Mouse (Mus musculus) heart, adult 2 months (tissue): ENCODE measurements at regions not wholly inside any gene's neighbourhood (a gene's known extent, or its start where the extent isn't known, plus 50 kb on each side); places are given as distances from the start of the nearest gene placed in this dataset.

ENCODE experiments used
- DNase-seq, 2 experiments: peaks; one replicate each; pipeline ENCODE4 v3.0.0; 2021
- H3K27ac ChIP-seq: fragments of 200-600 bp; 2 replicates; pipeline ENCODE4 v1.8.1; 2022
- H3K27me3 ChIP-seq: fragments of 200-500 bp; 2 replicates; pipeline ENCODE4 v1.6.1; 2012; ENCODE audit warnings: mild to moderate bottlenecking, low read length, inconsistent platforms, mixed read lengths; ENCODE audit not compliant: control insufficient read depth, insufficient read depth
- H3K36me3 ChIP-seq: fragments of 200-500 bp; 2 replicates; pipeline ENCODE4 v1.6.1; 2012; ENCODE audit warnings: low read length, inconsistent platforms; ENCODE audit not compliant: control insufficient read depth, insufficient read depth
- H3K4me1 ChIP-seq: fragments of 200-500 bp; 2 replicates; pipeline ENCODE4 v1.6.1; 2011; ENCODE audit warnings: low read length; ENCODE audit not compliant: control insufficient read depth, insufficient read depth
- H3K4me3 ChIP-seq: fragments of 200-600 bp; 2 replicates; pipeline ENCODE4 v1.8.1; 2022
- H3K79me2 ChIP-seq: fragments of 200-500 bp; replicated peaks from 2 replicates; pipeline ENCODE4 v1.6.1; 2012; ENCODE audit warnings: mild to moderate bottlenecking, inconsistent platforms, low read length, moderate library complexity, mixed read lengths; ENCODE audit not compliant: control insufficient read depth, insufficient read depth
- H3K9ac ChIP-seq: fragments of 200-500 bp; 2 replicates; pipeline ENCODE4 v1.6.1; 2012; ENCODE audit warnings: low read depth, mild to moderate bottlenecking, control low read depth, inconsistent platforms, low read length, mixed read lengths
- CTCF ChIP-seq: fragments of 200-600 bp; IDR thresholded peaks from 2 replicates; pipeline ENCODE4 v1.8.1; 2022; ENCODE audit warnings: antibody characterized with exemption, mild to moderate bottlenecking, moderate library complexity
- EP300 ChIP-seq: fragments of 200-500 bp; IDR thresholded peaks from 2 replicates; pipeline ENCODE4 v1.6.1; 2011; ENCODE audit warnings: low read depth, low read length, control low read depth; ENCODE audit not compliant: insufficient read depth
- POLR2A ChIP-seq: fragments of 200-500 bp; IDR thresholded peaks from 2 replicates; pipeline ENCODE4 v1.6.1; 2011; ENCODE audit warnings: mild to moderate bottlenecking, low read depth, low read length, control low read depth; ENCODE audit not compliant: insufficient read depth
- WGBS: fragments of 180-500 bp; shearing (Covaris S2); methylation state at CpG from one replicate; pipeline ENCODE4 v1.1.7; 2018; 5-methylcytosine and 5-hydroxymethylcytosine counted together
- intact Hi-C: fragments of 180-260 bp; cut with DNase I; formaldehyde crosslinking; loops from one replicate; pipeline ENCODE4 v1.15.1; 2025
- microRNA-seq, 2 experiments: library from miRNA; unstranded; fragments of <30 nt; microRNA quantifications; one replicate each; pipeline ENCODE4 v1.2.0; 2021

- Histone ChIP-seq H3K36me3 (peaks cover 3% of the 10 kb centered on the region), H3K4me3 (no peak overlapping the region), H3K27ac (peak overlapping the region; percentile 36; the same call in 1 of the 2 replicates), H3K79me2 (no peaks in the 10 kb centered on the region), H3K27me3 (no peaks in the 10 kb centered on the region), H3K9ac (no peak overlapping the region), H3K4me1 (peaks cover 1% of the 10 kb centered on the region)
- intact Hi-C loops: loop anchor here (5.0 kb wide), 1 partner anchor 114 kb away; no protein-coding TSS in a partner anchor
- TF ChIP-seq EP300 (no peak), POLR2A (no peak), CTCF (no peak)
- peak in 1 of 2 experiments; percentile 23 for DNase-seq
- WGBS: 47% methylated on average over 7 of the region's 7 CpGs
These were observed 71.2 kb upstream of the 4933415F23Rik start for GRCm38 (mm10) chr1:23173054-23173802.

GRCm38 (mm10) chr1:23171336-23171735, 69.3 kb upstream of the 4933415F23Rik start:
- Histone ChIP-seq H3K27ac (no peak overlapping the region), H3K79me2 (no peaks in the 10 kb centered on the region), H3K4me1 (peaks cover 1% of the 10 kb centered on the region), H3K4me3 (no peak overlapping the region), H3K27me3 (no peaks in the 10 kb centered on the region), H3K36me3 (peaks cover 3% of the 10 kb centered on the region), H3K9ac (no peak overlapping the region)
- no peak for DNase-seq
- TF ChIP-seq POLR2A (no peak), EP300 (no peak), CTCF (no peak)
- WGBS: 97% methylated on average over 2 of the region's 2 CpGs
- intact Hi-C loops: loop anchor here (5.0 kb wide), 1 partner anchor 116 kb away; no protein-coding TSS in a partner anchor

GRCm38 (mm10) chr1:23170711-23171110, 68.7 kb upstream of the 4933415F23Rik start:
- Histone ChIP-seq H3K36me3 (peaks cover 3% of the 10 kb centered on the region), H3K79me2 (no peaks in the 10 kb centered on the region), H3K4me3 (no peak overlapping the region), H3K27me3 (no peaks in the 10 kb centered on the region), H3K4me1 (peaks cover 1% of the 10 kb centered on the region), H3K9ac (no peak overlapping the region), H3K27ac (no peak overlapping the region)
- WGBS: 86% methylated on average over 2 of the region's 2 CpGs
- intact Hi-C loops: loop anchor here (5.0 kb wide), 1 partner anchor 117 kb away; no protein-coding TSS in a partner anchor
- DNase-seq: no peak
- TF ChIP-seq EP300 (no peak), CTCF (no peak), POLR2A (no peak)

DNA sequence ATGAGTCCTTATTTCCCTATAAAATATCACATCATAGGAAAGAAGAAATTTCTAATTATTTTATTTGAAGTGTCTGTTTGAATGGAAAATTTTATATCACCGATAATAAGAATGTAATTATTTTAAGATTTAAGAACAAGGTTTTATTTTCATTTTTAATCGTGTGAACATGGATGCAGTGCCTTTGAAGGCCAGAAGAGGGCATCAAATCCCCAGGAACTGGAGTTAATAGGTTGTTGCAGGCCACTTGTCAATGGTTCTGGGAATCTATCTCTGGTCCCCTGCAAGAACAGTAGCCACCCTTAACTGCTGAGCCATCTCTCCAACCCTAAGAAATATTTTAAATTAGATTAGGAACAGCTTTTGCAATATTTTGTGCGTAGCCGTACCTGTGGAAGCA, 66.5 kb upstream of the 4933415F23Rik start:
- intact Hi-C loops: loop anchor here (5.0 kb wide), 1 partner anchor 34 kb away; no protein-coding TSS in a partner anchor
- H3K4me1 ChIP-seq: peaks cover under 1% of the 10 kb centered on the region
- DNase-seq: peak in 1 of 2 experiments; percentile 25
- H3K27ac ChIP-seq: no peak overlapping the region
- no peak overlapping the region for H3K4me3 ChIP-seq
- WGBS: 95% methylated on average over 4 of the region's 4 CpGs
- H3K79me2 ChIP-seq: no peaks in the 10 kb centered on the region
- H3K36me3 ChIP-seq: peaks cover under 1% of the 10 kb centered on the region
- no peak for TF ChIP-seq EP300
- TF ChIP-seq CTCF: peak; percentile 78
- no peaks in the 10 kb centered on the region for H3K27me3 ChIP-seq
- no peak overlapping the region for H3K9ac ChIP-seq

- Histone ChIP-seq H3K27me3 (no peaks in the 10 kb centered on the region), H3K36me3 (no peaks in the 10 kb centered on the region), H3K27ac (no peak overlapping the region), H3K4me3 (no peak overlapping the region), H3K4me1 (no peaks in the 10 kb centered on the region), H3K9ac (no peak overlapping the region), H3K79me2 (no peaks in the 10 kb centered on the region)
- WGBS: 77% methylated on average over 5 of the region's 5 CpGs
- intact Hi-C loops: no loop called here
- TF ChIP-seq EP300 (no peak), CTCF (no peak), POLR2A (no peak)
- DNase-seq: no peak
These were observed 61.4 kb upstream of the 4933415F23Rik start for GRCm38 (mm10) chr1:23163371-23163935.

DNA sequence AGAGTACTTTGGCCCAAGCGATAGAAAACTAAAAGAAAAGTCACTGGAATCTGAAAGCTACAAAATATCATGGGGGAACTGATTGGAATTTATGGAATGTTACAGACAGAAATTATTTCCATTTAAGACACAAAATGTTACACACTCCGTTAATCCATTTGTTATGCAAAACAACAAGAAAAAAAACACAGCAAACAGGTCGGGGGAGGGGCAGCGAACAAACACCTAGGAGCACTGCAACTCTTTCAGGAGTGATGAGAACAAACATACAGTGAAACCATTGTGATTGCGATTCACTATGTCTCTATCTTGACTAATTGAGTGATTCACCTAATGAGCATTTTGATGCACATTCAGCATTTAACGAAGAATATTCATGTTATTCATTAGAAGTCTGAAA, 60.7 kb upstream of the 4933415F23Rik start:
- 86% methylated on average over 6 of the region's 6 CpGs for WGBS
- TF ChIP-seq CTCF (no peak), POLR2A (no peak), EP300 (no peak)
- no peak for DNase-seq

More for the DNA sequence above, 60.7 kb upstream of the 4933415F23Rik start:
- Histone ChIP-seq H3K4me3 (no peak overlapping the region), H3K27ac (no peak overlapping the region), H3K9ac (no peak overlapping the region), H3K36me3 (no peaks in the 10 kb centered on the region), H3K27me3 (no peaks in the 10 kb centered on the region), H3K4me1 (no peaks in the 10 kb centered on the region), H3K79me2 (no peaks in the 10 kb centered on the region)
- intact Hi-C loops: no loop called here

Small RNAs in the stretch of these regions (microRNA-seq; reads per million reads assigned to microRNA genes)
- gene Mir30a: 13,264 to 18,899 reads per million in 2 experiments
- gene Mir30c-2: 1,041 to 1,790 reads per million in 2 experiments
